Mouse (Mus musculus) spleen, postnatal 14 days (tissue): ENCODE measurements around the gene Zc3h13.
A peak's percentile ranks its signal among the peaks of the same experiment; 100 is the strongest.

Source experiments
- DNase-seq, 2 experiments: peaks; one replicate each; pipeline ENCODE4 v3.0.0; 2021 to 2022; ENCODE audit warnings: low spot score in 2 of 2

Gene Zc3h13

GRCm38 (mm10) chr14:75284193-75284915 is at the start of gene Zc3h13:
Gene Zc3h13, plus strand, starts transcription at chr14:75284373.
- DNase-seq, result peak; percentile 94 to 96

GRCm38 (mm10) chr14:75235552-75235951 is 48.6 kb upstream of the Zc3h13 start:
- no peak for DNase-seq

- DNase-seq, result no peak
Observed at GRCm38 (mm10) chr14:75235955-75236635, 48.1 kb upstream of the Zc3h13 start.

DNA sequence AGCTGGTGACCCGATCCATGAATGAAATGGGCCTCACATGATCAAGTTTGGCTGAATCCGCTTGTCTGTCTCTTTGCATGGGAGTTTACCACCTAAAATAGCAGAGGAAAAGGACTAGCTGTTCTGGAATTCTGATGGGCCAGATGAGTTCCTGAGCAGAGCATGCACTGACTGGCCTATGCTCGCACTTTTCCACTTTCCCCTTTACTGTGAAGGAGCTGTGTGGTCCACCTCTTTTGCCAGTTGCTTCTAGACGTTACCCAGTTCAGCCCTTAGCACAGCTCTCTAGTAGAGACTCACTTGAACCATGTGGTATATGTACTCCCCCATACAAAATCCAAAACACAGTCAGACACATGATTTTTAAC is 47.6 kb upstream of the Zc3h13 start:
- DNase-seq, result no peak

- DNase-seq, result no peak
Observed at GRCm38 (mm10) chr14:75237096-75237495, 47.1 kb upstream of the Zc3h13 start.

- no peak for DNase-seq
Observed at GRCm38 (mm10) chr14:75238054-75238692, 46.0 kb upstream of the Zc3h13 start.

DNA sequence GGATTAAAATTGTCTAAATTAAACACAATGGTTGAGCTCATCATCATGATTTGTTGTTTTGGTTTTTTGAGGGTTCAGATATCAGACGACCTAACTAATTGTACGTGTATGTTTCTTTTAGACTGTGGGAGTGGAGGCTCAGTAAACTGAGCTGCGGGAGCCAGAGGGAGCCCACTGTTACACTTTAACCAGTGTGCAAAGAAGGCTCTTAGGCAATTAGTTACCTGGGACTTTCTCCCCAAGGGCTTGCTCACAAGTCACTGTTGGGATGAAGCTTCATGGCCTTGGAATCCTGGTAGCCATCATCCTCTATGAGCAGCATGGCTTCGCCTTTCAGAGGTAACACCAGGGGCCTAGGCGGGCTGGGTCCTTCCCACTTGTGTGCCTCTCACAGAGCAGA is 42.1 kb upstream of the Zc3h13 start, which contains the start of gene Cpb2:
Cpb2 (plus strand) TSS at position 201 of the 400 bp plus-strand sequence.
- DNase-seq, result no peak

DNA sequence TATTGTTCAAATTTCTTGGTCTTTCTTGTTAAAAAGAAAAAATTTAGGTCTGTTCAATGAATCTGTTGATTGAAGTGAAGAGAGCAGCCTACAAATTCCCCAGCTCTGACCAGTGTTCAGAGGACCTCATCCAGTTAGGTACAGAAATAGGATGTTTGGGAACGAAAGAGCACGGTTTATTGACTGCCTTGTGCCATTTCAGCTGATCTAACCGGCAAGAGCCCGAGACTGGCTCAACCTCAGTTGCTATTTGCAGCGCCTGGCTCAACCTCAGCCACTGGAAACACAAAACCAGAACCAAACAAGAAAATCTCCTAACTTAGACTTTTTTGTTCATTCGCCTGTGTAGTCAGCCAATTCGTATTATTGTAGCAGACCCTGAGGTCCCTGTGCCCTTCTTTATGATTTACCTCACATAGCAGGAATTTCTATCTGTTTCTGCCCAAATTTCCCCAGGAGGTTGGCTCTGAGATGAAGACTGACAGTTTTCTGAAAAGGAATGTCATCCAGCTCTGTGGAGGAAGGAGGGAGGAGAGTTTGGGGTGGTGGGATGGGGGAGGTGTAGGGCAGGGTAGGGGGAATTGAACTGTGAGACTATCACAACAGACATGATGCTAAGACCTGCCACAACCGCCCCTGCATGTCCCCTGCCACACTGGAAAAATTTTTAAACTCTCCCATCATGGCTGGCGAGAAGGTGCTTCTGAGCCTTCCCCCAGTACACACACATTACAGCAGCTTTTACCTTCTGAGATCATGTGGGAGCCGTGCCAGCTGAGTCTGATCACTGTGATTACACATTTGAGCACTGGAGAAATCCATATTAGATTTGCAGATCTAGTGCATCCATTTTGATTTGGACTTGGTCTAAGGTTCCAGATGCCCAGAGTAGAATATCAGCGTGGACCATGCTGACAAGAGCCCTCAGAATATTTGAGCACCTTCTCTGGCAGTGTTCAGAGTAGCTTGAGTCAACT is 37.9 kb upstream of the Zc3h13 start:
- DNase-seq, result no peak

- DNase-seq, result no peak
Observed at GRCm38 (mm10) chr14:75250432-75250831, 33.7 kb upstream of the Zc3h13 start.

GRCm38 (mm10) chr14:75256521-75256920 is 27.7 kb upstream of the Zc3h13 start:
- no peak for DNase-seq

- no peak for DNase-seq
Observed at GRCm38 (mm10) chr14:75269531-75269930, 14.6 kb upstream of the Zc3h13 start.

GRCm38 (mm10) chr14:75279716-75280115 is 4.5 kb upstream of the Zc3h13 start:
- no peak for DNase-seq

GRCm38 (mm10) chr14:75280406-75280805 is 3.8 kb upstream of the Zc3h13 start:
- no peak for DNase-seq

GRCm38 (mm10) chr14:75283609-75284192 is 472 bp upstream of the Zc3h13 start:
- DNase-seq, result no peak

- no peak for DNase-seq
Observed at GRCm38 (mm10) chr14:75301081-75301480, 16.9 kb downstream of the Zc3h13 start.

GRCm38 (mm10) chr14:75303807-75304206 is 19.6 kb downstream of the Zc3h13 start:
- DNase-seq, result no peak

- DNase-seq, result no peak
Observed at GRCm38 (mm10) chr14:75307855-75308254, 23.7 kb downstream of the Zc3h13 start.

GRCm38 (mm10) chr14:75309336-75309992 is 25.3 kb downstream of the Zc3h13 start:
- no peak for DNase-seq

DNA sequence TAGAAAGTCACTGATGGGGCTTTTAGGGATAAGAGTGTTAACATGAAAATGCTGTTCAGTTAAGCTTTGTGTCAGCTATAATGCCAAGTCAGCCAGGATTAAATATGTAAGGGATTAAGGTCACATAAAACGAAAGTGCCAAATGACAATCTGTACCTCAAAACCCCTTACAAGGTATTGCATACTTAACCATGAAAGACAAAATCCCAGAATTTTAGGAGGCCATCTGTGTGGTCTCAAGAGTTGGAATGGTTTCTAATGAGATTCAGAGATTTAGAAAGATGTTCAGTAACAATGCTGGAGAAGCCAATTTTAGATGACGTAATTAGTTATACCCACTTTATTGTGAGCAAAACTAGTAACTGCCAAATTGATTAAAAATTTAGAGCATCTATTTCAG is 30.3 kb downstream of the Zc3h13 start:
- DNase-seq, result no peak

DNA sequence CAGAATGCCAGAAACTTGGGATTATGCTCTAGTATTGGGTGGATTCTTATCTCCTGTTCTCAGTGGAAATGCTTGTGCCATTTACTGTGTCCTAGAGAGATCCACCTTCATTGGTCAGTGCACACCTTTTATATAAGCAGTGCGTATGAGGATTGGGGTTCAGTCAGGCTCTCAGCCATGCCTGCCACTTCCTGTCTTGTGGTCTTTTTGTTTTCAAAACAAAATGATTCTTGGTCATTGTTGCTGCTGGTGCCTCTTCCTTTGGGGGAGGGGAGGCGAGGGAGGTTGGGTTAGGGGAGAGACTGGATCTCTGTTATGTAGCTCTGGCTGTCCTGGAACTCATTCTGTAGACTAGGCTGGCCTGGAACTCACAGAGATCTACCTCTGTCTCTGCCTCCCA is 34.6 kb downstream of the Zc3h13 start:
- DNase-seq, result no peak

GRCm38 (mm10) chr14:75320269-75320668 is 36.1 kb downstream of the Zc3h13 start:
- no peak for DNase-seq
